Mouse (Mus musculus) thymus, adult 2 months (tissue): ENCODE measurements around the gene Igfbpl1.

Experiments
- CTCF ChIP-seq: fragments of 200-500 bp; IDR thresholded peaks from 2 replicates; pipeline ENCODE4 v1.5.1; 2012; ENCODE audit warnings: mild to moderate bottlenecking, control low read depth, low read length, moderate library complexity, borderline replicate concordance; ENCODE audit not compliant: control insufficient read depth, poor library complexity, insufficient read depth; ENCODE audit errors: extremely low read depth
- POLR2A ChIP-seq: fragments of 200-500 bp; IDR thresholded peaks from 2 replicates; pipeline ENCODE4 v1.6.1; 2012; ENCODE audit warnings: mild to moderate bottlenecking, low read length, control low read depth, moderate library complexity; ENCODE audit not compliant: control insufficient read depth, poor library complexity, insufficient read depth; ENCODE audit errors: extremely low read depth

GRCm38 (mm10) chr4:45848109-45848824, 21.5 kb upstream of the Igfbpl1 start, which contains the start of gene Stra6l:
- TF ChIP-seq POLR2A: no peak
- no peak for TF ChIP-seq CTCF
